Mouse (Mus musculus) right cerebral cortex, postnatal 14 days (tissue): Measurements from ENCODE around the gene E130208F15Rik.

Source experiments
- DNase-seq: peaks from one replicate; pipeline ENCODE4 v3.0.0; 2022

E130208F15Rik gene

DNA sequence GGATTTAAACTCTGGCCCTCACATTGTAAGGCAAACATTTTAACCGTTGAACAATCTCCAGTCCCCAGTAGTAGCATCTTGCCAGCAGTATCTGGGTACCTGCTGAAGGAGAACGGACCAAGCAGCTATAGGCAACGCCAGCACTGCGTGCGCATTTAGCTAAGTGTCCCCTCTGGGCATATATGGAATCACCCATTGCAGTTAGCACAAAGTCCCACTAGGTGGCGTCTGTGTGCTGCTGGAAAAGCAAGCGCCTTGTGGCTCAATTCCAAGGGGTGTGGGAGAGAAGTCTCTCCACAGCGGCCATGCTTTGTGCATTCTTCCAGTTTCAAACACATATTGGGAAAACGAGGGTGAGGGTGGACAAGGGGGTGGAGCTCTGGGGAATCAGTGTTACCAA is 14.8 kb downstream of the E130208F15Rik start:
- DNase-seq = peak; percentile 96

DNA sequence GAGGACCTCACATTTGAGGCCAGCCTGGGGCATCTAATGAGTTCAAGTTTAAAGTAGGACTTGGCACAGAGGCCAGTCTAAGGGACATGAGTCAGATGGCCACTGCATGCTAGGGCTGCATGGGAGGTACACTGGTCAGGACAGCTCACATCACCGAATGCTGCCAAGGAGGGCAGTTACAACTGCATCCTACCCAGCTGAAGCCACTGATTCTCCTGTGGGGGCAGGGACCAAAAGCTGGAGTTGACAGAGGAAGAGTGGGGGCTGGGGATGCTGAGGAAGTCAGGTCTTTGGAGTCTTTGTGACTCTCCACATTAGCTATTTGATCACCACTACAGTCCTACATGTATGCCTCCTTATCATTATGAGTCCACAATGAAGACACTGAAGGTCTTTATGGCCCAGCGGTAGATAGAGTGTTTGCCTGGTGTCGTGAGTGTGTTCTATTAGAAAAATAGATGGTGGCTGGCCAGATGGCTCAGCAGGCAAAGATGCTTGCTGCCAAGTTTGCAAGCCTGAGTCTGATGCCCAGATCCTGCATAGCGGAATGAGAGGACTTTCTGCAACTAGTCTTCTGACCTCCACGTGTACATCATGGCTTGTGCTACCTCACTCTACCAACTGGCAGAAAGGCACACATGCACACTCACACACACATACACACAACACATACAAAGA is 18.0 kb downstream of the E130208F15Rik start:
- no peak for DNase-seq

DNA sequence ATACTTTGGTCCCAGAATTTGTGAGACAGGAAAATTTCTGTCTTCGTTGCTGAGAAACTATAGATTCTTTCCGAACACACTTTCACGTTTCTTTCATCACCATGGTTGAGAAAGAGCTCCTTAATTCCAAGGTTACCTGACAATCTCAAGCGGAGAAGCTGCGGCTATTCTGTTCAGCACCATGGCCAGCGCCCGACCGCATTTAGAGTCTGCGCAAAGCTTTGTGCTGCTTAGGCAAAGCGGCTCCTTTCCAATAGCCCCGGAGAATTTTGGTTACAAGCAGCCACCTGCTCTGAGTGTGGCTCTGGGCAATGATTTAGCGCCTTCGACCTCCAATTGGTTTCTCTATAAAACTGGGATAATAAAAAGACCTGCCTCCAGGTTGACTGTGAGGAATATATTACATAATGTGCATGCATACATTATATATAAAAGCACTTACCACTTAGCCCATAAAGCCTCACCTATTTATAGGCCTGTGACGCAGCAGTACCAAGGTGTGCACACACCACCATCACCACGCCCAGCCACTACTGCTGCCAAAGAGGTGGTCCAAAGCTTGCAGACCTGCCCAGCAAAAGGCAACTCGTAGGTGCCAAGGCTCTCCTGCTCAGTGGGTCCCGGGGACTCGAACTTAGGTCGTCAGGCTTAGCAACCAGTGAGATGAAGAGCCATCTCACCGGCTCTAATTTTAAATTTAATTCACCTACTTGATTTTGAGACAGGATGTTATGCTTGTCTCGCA is 25.3 kb downstream of the E130208F15Rik start:
- peak; percentile 53 for DNase-seq

DNA sequence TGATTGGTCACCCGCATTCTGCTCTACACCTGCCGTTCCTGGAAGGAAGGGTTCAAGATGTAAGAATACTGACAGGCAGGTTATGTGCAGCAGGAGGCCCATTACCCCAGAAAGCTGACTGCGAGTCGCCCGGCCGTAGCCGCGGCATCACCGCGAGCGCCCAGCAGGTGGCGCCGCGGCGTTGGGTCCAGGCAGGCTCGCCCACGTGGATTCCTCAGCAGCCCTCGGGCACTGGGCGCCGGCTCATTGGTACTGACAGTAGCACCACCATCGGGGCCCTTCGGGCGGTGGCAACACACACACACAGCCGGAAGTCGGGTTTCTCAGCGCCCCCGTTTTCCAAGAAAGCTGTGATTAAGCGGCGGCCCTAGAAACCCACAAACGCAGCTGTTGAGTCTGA is 26.3 kb downstream of the E130208F15Rik start:
- DNase-seq = peak; percentile 79

DNA sequence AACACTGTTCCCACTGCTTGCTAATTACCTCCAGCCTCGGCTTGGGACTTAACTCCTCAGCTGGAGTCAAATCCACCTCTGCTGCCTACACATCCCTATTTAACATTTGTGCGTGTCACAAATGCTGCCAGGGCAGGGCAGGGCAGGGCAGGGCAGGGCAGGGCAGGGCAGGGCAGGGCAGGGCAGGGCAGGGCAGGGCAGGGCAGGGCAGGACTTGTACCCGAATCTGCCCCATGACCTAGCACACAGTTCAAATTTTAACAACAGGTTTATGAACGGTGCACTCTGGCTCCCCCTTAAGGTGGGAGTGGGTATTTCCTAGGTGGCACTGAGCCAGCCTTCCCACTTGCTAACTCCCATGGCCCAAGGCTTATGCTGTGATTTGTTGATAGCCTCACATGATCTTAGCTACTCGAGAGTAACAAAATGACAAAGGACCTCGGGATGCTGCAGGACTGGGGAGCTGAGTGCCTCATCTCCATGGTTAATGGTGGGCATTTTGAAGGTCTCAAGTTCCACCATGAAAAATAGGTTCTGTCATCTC is 31.8 kb downstream of the E130208F15Rik start:
- peak; percentile 62 for DNase-seq

DNA sequence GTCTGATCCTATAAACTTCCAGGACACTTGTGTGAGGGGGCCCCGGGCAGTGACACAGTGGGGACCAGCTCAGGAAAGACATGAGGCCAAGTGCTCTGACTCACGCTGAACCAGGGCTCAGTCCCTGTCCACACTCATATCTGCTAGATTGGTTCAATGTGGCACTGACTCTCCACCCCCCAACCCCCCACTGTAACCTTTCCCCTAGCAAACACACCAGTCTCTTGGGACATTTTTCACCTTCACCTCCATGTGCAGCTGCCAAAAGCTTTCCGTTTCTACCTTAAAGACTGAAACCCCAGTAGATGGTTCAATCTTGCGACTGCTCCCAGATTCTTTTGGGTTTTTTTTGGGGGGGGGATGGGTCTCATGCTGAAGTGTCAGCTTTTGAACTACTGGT is 32.5 kb downstream of the E130208F15Rik start:
- no peak for DNase-seq

DNA sequence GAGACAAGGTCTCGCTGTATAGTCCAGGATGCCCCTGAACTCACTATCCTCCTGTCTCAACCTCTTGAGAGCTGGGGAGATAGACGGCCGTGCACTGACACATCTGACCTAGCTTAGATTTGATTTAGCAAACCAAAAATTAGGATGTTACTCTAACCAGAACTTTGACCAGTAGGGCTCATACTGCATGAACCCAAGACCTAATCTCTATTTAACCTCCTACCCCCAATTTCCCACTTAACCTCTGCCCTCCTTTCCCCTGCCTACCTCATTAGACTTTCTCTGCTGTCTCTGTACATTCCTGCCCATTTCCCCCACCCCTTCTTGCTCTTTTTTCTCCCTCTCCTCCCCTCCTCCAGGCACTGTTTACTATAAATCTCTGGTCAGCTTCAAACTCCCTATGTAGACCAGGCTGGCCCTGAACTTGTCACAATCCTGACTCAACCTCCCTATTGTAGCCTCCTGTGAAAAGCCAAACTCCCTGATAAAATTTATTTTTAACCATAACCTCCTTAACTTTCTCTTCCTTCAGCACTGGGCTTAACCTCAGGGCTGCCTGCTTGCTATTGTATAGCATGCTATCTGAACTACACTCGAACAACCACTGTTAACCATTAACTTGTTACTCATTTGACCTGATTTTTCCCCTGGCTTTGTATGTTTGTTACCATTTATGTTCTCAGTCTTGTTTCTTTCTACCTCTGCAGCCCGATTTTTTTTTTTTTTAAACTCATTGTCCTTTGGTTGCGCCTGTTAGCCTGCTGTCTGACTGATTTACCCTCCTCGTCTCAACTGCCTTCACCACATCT is 37.0 kb downstream of the E130208F15Rik start:
- no peak for DNase-seq

DNA sequence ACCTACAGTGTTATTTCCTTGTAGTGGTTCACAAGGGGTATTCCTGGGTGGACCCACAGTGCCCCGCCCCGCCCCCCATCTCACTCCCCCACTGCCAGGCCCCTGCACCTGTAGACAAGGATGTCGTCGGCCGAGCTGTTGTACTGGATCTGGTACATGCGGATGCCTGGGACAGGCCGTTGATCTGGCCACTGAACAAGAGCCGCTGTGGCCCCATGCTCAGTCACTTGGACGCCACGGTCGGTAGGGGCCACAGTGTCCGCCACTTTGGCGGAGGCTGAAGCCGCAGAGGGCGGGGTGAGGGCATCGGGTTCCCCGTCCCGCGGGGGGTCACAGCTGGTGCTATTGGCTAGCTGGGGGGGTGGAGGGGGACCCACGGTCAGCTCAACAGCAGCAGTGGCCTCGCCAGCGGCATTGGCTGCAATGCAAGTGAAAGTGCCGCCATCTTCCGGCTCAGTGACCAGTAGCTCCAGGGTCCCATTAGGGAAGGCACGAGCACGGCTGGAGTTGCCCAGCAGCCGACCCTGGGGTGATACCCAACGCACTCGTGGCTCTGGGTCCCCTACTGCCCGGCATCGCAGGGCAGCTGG is 37.8 kb downstream of the E130208F15Rik start:
- no peak for DNase-seq

DNA sequence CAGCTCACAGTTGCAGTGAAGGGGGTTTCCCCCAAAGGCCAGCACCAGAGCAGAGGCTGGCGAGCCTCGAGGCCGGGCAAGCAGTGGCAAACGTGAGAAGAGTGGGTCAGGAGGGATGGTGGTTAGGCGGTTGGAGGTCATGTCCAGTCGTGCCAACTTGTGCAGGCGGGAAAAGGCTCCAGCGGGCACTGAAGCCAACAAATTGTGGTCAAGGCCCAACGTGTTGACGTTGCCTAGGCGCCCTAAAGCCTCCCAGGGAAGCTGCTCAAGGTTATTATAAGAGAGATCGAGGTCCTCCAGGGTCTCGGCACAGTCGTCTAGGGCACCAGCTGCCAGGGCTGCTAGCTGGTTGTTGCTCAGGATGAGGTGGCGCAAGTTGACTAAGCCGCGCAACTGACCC is 38.5 kb downstream of the E130208F15Rik start:
- no peak for DNase-seq

DNA sequence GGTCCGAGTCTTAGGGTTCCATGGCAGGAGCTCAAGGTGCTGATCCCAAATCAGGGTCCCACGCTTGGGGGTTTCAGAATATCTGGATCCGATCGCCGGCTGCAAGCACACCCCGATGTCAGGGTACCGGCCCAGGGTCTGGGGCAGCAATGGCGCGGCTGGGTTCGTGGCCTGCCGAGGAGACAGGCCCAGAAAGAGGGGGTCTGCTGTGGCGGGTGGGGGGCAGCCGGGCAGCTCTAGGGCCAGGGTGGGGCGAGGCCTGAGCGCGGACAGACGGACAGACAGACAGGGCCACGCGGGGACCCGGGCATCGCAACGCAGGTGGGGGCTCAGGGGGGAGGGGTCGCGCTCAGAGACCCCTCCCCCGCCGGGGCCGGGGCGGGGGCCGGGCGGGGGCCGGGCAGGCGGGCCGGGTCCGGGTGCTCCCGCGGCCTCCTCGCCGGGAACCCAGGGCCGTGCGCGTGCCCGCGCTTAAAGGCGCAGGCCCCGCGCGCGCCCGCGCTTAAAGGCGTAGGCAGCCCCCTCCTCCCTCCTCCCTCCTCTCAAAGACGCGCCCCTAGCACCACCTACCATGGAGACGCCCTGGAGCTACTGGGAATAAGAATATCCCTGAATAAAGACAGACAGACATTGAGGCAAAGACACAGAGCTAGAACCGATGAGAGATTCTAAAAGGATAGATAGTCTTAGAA is 41.3 kb downstream of the E130208F15Rik start, which contains the start of gene Lrfn3:
Gene Lrfn3 (minus strand): TSS at position 121 of the 692 bp plus-strand sequence.
- peak; percentile 79 for DNase-seq

DNA sequence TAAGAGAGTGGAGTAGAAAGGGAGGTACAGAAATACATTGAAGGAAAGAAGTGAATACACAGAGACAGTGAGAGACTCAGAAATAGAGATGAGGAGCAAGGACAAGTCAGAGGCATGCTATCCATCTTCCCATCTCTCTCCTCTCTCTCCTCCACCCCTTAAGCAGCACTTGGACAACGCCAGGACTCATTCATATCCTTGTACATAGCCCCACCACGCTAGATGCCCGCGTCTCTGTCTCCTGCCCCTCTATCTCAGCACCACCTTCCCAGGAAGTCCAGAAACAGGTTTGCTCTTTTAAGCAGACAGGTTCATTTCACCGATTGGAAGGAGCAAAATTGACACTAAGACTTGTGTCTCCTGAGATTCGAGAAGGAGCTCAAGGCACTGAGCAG is 41.8 kb downstream of the E130208F15Rik start:
- DNase-seq = no peak

DNA sequence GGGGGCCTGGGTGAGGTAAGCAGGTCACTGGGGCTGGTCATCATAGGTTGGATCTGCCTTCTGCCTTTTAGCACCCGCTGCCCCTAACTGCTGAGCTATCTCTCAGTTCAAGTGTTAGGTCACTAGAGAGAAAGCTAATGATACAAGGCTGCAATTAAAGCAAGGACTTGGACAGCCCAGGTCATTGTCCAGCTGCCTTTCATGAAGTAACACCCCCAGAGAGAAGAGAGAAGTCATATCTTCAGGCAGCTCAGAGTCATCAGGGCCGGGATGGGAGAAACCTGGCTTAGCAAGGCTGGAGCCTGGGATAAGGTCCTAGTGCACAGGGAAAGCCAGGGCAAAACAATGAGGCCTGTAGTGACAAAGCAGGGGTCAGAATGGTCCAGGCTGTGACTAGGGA is 45.9 kb downstream of the E130208F15Rik start:
- DNase-seq = no peak
